Mouse (Mus musculus) adrenal gland, adult (tissue): Measurements from ENCODE around the gene Slc10a3.
A peak's percentile ranks its signal among the peaks of the same experiment; 100 is the strongest.
"Not testable (repeated sequence)": the region's sequence is repeated elsewhere in the genome, so short reads cannot be mapped to it uniquely, and the experiment has no call there.

Experiments
- DNase-seq, 2 experiments: peaks; one replicate each; pipeline ENCODE4 v3.0.0; 2022 to 2023; ENCODE audit warnings: low spot score in 1 of 2; ENCODE audit not compliant: inconsistent age in 2 of 2

The Slc10a3 gene

GRCm38 (mm10) chrX:74372888-74373549 is at the start of gene Slc10a3, which contains the start of gene Ubl4a:
Gene Slc10a3, minus strand, starts transcription at chrX:74373349.
Gene Ubl4a, minus strand, starts transcription at chrX:74373218.
- DNase-seq = peak; percentile 93 to 95

DNA sequence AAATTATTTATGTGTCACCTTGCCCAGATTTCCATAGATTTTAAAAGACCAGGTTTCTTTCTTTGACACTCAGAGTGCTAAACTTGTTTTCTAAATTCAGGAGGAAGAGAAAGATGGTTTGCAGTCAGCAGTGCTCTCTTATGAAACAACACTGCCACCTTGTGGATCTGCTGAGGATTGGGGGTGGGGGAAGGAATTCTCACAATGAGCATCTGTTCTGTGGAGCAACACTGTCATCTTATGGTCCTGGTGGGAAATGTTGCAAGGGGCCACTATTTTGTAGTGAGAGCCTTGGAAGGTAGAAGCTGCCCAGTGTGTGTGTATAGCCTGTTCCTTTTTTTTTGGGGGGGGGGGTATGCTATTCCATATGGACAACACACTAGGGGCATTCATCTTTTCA is 40.2 kb upstream of the Slc10a3 start:
- peak; percentile 61 to 85 for DNase-seq

DNA sequence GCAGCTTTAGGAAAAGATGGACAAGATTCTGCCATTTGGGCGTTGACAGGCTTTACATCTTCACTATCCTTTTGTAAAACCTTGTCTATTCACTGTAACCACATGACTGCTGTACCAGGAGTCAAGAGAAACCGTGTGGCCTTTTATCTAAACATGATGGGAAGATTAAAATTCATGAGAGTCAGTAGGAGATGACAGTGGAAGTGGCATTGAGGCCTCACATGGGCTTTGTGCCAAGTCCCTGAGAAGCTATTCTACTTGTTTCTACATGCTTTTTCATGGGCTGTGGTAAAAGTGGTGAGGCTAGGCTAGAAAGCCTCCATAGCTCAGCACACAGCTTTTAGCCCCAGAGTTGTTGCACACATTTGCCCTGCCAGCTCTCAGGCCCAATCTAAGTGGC is 35.2 kb upstream of the Slc10a3 start:
- no peak for DNase-seq

- DNase-seq = peak; percentile 46 to 53
Measured at GRCm38 (mm10) chrX:74400136-74400535, 27.0 kb upstream of the Slc10a3 start.

DNA sequence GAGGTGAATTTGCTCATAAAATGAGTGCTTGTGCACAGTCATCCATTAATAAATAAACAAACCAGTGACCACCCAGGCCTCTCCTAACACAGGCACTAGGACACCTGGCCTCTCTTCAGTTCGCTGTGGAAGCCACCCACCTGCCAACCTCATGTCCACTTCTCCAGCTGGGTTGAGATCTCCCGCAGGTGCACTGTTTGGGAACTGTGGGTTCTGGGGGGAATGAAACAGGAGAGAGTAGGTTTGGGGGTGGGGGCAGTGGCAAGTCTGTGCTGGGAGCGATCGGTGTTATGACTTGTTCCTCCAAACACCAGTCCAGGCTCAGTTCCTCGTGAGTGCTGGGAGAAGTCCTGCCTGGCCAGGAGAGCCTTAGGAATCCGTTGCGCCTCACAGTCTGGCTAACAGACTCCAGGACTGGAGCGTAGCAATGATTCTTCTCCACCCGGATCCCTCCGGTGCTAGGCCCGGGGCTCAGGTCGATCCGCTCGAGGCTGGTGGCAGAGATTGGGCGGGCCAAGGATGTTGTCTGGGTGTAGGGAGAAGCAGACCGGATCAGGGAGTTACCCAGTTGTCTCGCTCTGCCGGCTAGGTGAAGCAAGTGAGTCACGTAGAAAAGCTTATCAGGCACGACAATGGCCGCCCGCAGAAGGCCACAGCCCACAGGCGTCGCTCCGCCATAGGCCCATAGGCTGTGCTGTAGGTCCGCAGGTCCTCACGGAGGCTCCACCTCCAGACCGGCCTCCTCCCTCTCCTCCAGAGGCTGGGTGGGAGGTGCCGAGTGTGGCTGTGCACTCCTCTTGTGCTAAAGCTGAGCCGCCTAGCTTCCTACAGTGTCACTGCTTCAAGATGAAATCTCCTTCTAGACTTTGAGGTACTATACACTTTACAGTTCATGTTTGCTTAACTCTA is 19.6 kb upstream of the Slc10a3 start, which contains the start of the genes Fam3a and Ikbkg:
TSS of gene Fam3a (minus strand) at position 738 of the 909 bp plus-strand sequence.
TSS of gene Ikbkg (plus strand) at position 756 of the 909 bp plus-strand sequence.
- peak; percentile 89 to 91 for DNase-seq

DNA sequence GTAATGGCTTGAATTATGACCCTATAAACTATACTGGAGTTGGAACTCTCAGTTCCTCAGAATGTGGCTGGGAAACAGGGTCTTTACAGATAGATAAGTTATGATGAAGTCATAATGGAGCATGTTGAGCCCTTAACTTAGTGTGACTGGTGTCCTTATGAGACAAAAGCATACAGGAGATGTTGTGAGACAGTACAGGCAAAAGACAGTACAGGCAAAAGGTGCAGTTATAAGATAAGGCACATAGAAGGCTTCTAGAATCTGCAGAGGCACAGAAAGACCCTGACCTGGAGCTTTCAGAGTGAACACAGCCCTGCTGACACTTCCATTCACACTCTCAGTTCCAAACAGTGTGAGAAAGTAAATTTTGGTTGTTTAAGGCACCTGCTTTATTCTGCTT is 15.0 kb upstream of the Slc10a3 start:
- no peak for DNase-seq

DNA sequence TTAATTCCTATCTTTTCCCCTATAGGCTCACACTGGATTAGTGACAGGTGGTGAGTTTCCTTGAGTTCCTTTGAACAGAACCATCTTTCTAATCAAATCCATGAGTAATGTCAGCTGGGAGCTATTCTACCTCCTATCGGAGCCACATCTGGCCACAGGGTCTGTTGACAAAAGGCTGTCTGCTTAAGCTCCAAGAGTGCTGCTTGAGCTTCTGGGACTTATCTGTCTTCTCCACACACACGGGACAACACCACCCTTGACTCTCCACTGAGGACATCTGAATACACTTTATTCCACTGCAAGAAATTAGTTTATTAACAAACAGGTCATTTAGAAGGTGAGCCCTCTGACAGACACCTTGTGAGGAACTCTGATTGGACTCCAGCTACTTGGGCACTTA is 11.3 kb upstream of the Slc10a3 start:
- no peak for DNase-seq

DNA sequence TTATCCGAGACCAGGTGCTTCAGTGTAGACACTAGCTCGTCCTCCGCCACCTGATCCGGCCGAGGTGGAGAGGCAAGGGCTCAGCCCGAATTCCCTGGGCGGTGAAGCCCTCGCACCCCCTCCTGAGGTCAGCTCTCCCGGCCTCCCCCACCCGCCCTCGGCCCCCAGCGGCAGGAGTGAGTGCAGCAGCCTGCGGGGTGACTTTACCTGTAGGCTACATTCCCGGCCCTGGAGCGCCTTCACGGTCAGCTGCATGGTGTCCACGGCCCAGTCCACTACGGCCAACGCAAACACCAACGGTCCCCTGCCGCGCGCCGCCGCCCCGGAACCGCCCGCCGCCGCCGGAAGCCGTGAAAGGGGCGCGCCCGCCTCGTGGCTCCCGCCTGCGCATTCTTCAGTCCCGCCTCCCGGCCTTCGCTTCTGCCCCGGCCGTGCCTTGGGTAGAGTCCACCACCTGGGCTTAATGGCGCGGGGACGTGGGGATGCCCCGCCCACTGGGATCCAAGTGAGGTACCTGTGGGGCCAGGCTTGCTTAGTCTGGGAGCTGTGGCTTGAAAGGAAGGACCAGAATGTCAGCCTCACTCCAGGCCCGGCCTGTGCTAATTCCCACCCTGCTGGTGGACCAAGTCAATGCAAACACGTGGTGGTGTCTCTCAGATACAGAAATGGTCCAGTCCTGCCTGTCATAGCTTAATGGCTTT is 4.8 kb downstream of the Slc10a3 start:
- DNase-seq = peak; percentile 84 to 89

- peak in 1 of 2 experiments; percentile 29 for DNase-seq
Measured at GRCm38 (mm10) chrX:74367512-74367911, 5.6 kb downstream of the Slc10a3 start.

DNA sequence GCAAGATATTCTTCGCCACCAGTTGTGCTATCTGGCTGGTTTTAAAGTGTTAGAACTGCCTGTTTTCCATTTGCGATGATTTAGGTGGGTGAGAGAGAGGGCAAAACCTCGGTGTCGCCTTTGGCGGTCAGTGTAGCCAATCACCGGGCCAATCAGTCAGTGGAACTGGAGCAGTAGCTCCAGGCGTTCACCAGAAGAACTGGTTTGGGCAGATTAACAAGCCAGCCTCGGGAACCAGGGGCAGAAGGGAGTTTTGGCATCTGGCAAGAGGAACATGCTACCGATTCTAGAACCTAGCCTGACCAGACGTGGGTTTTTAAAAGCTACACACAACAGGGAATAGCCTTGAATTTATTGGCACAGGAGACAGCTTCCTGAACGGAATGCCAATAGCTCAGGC is 14.0 kb downstream of the Slc10a3 start:
- DNase-seq = no peak

GRCm38 (mm10) chrX:74357069-74357468 is 16.1 kb downstream of the Slc10a3 start:
- DNase-seq = not testable (repeated sequence)

DNA sequence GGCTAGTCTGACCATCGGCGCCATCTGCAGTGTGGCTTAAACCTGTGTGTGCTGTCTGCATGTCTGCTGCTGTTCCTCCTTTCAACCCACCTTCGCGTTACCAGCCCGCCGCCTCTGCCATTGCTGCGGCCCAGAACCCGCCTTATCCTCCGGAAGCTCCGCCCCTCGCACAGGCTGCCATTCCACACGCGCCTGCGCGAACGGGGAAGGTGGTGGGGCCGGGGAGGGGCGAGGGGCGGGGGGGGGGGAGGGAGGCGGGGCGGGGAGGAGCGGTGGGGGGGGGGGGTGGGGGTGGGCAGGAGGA is 19.7 kb downstream of the Slc10a3 start, which contains the start of gene Lage3:
TSS of gene Lage3 (minus strand) at position 152 of the 304 bp plus-strand sequence.
- peak; percentile 85 to 90 for DNase-seq

GRCm38 (mm10) chrX:74352645-74353466 is 20.3 kb downstream of the Slc10a3 start:
- DNase-seq = no peak

- DNase-seq = no peak
Measured at GRCm38 (mm10) chrX:74330166-74330930, 42.8 kb downstream of the Slc10a3 start.

GRCm38 (mm10) chrX:74329215-74329671 is 43.9 kb downstream of the Slc10a3 start:
- peak in 1 of 2 experiments; percentile 44 for DNase-seq

DNA sequence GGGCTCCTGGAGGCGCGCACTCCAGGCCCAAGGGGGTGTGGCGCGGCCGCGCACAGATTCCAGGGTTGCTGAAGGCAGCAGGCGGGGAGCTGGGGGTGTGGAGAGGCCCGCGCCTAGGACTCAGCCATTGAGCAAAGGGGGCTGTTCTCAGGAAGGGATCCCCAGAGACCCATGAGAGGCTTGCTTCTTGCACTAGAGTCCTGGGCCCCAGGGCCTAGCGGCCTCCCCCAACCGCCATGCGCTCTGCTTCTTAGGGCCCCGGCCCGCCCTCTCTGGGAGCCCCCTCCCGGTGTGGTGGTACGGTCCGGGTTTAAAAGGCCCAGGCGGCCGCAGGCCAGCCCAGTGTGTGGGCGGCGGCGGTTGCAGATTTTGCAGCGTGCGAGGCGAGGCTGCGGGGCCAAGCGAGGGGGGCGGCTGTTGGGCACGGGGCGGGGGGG is 44.4 kb downstream of the Slc10a3 start, which contains the start of gene Plxna3:
TSS of gene Plxna3 (plus strand) at position 342 of the 437 bp plus-strand sequence.
- DNase-seq = peak; percentile 79 to 92
